Mouse (Mus musculus) liver, adult 2 months (tissue): ENCODE data around the gene Cxcr1.

Source experiments
- CTCF ChIP-seq: fragments of 200-500 bp; IDR thresholded peaks from 2 replicates; pipeline ENCODE4 v1.5.1; 2011; ENCODE audit warnings: low read depth, low read length, control low read depth
- POLR2A ChIP-seq: fragments of 200-500 bp; IDR thresholded peaks from 2 replicates; pipeline ENCODE4 v1.6.1; 2011; ENCODE audit warnings: low read length, control low read depth; ENCODE audit not compliant: insufficient read depth; ENCODE audit errors: extremely low read depth

- TF ChIP-seq CTCF (no peak), POLR2A (no peak)
Measured at GRCm38 (mm10) chr1:74236590-74237317, 42.3 kb upstream of the Cxcr1 start.
